ENCODE assay signal across 8 mouse cellular contexts in genomic region chr11:98955707-98956235, GRCm38 (mm10). TPM values are rescaled to one million over a fixed set of nuclear protein-coding genes. Genes with fewer than 3 reads are reported as not detected.
DNase-seq lines count a peak whose midpoint lies in the region; ATAC-seq and TF ChIP-seq lines count a peak whose summit lies in the region.

No protein-coding gene starts in this region.

- no peak overlapping the region for H3K9ac ChIP-seq in liver, embryonic 12.5 days

- peaks cover 75% of the 10 kb centered on the region for H3K4me1 ChIP-seq in liver, embryonic 12.5 days

- H3K4me3 ChIP-seq in layer of hippocampus, adult 2 months = no peak overlapping the region
- H3K4me3 ChIP-seq in liver, embryonic 12.5 days = no peak overlapping the region

- 54% methylated on average over 6 of the region's 7 CpGs for WGBS in liver, embryonic 12.5 days (ENCODE audit: insufficient replicate concordance)

- DNase-seq in adrenal gland, adult 8-10 months = peak; percentile 39
- DNase-seq in adrenal gland, postnatal 4 days (ENCODE audit: low spot score in 2 of 2) = no peak
- no peak for DNase-seq in layer of hippocampus, adult 2 months (ENCODE audit: low spot score in 2 of 2)
- DNase-seq in layer of hippocampus, adult 9-11 months = no peak
- peak; percentile 46 for DNase-seq in adrenal gland, postnatal 25 days
- DNase-seq in spleen, postnatal 10 days (ENCODE audit: low spot score in 2 of 2) = no peak
- DNase-seq in embryo, embryonic 10.5 days (ENCODE audit: low spot score) = no peak

- H3K27me3 ChIP-seq in liver, embryonic 12.5 days (replicated peaks) = peaks cover 19% of the 10 kb centered on the region

- peak overlapping the region; percentile 43; the same call in 1 of the 2 replicates for H3K27ac ChIP-seq in layer of hippocampus, adult 2 months
- peak overlapping the region; percentile 58; the same call in 1 of the 2 replicates for H3K27ac ChIP-seq in liver, embryonic 12.5 days

- H3K4me2 ChIP-seq in liver, embryonic 12.5 days = no peak overlapping the region

- H3K9me3 ChIP-seq in liver, embryonic 12.5 days (replicated peaks) = no peaks in the 10 kb centered on the region

- peaks cover 5% of the 10 kb centered on the region; the same call in 1 of the 2 replicates for H3K36me3 ChIP-seq in liver, embryonic 12.5 days

- no peak for ATAC-seq in liver, embryonic 12.5 days

- no peak for TF ChIP-seq CTCF in layer of hippocampus, adult 2 months (conservative IDR thresholded peaks at IDR 0.05)

RNA-seq across cellular contexts. Expression of gene Gjd3, which starts 27.0 kb away (rescaled TPM):
- not detected for total RNA-seq in adrenal gland, adult 8-10 months (2022)
- 1 to 10 TPM in 1 of 2 experiments, under 1 TPM in 1; 0.50 to 1.0 TPM for total RNA-seq in adrenal gland, postnatal 4 days (2021)
- total RNA-seq in layer of hippocampus, adult 2 months (2021) = 1 to 10 TPM; 1.3 to 2.0 TPM
- not detected in 2 replicates for total RNA-seq in adrenal gland, postnatal 25 days (2021)
- polyA plus RNA-seq in liver, embryonic 12.5 days (2016; fragmentation: Nextera tagmentation; extraction: Ambion mirVana) = not detected in 2 replicates

RNA-seq across cellular contexts. Expression of gene Rara, which starts 28.2 kb away (rescaled TPM):
- total RNA-seq in adrenal gland, adult 8-10 months (2022) = 10 to 100 TPM; 21.3 to 36.8 (median 30.8) TPM
- total RNA-seq in adrenal gland, postnatal 4 days (2021) = 10 to 100 TPM; 46.4 to 50.6 TPM
- 10 to 100 TPM; 15.4 to 19.0 TPM for total RNA-seq in layer of hippocampus, adult 2 months (2021)
- 21.8 and 27.7 TPM in 2 replicates for total RNA-seq in adrenal gland, postnatal 25 days (2021)
- 6.8 and 7.1 TPM in 2 replicates for polyA plus RNA-seq in liver, embryonic 12.5 days (2016; fragmentation: Nextera tagmentation; extraction: Ambion mirVana)

RNA-seq across cellular contexts. Expression of gene Cdc6, which starts 48.2 kb away (rescaled TPM):
- total RNA-seq in adrenal gland, adult 8-10 months (2022) = under 1 TPM; 0.20 to 0.95 (median 0.72) TPM
- total RNA-seq in adrenal gland, postnatal 4 days (2021) = 1 to 10 TPM; 7.5 to 9.1 TPM
- under 1 TPM; 0.52 to 0.64 TPM for total RNA-seq in layer of hippocampus, adult 2 months (2021)
- total RNA-seq in adrenal gland, postnatal 25 days (2021) = 1.7 and 4.3 TPM in 2 replicates
- polyA plus RNA-seq in liver, embryonic 12.5 days (2016; fragmentation: Nextera tagmentation; extraction: Ambion mirVana) = 86.5 and 89.9 TPM in 2 replicates

Comparison
In these comparisons a context has a peak if more than half of its experiments do, and no peak if none do; other contexts are left out.
1. DNase-seq: peak in adrenal gland, adult 8-10 months (single experiment) and adrenal gland, postnatal 25 days (single experiment); none in adrenal gland, postnatal 4 days (0 of 2), layer of hippocampus, adult 2 months (0 of 2), layer of hippocampus, adult 9-11 months (single experiment), spleen, postnatal 10 days (0 of 2) and embryo, embryonic 10.5 days (single experiment).